Mouse (Mus musculus) neural tube, embryonic 15.5 days (tissue): ENCODE results near the gene Irak1. TPM values are rescaled to one million over a fixed set of nuclear protein-coding genes. Genes with fewer than 3 reads are reported as not detected.
A peak's percentile ranks its signal among the peaks of the same experiment; 100 is the strongest.

Experiments
- ATAC-seq: fragments of 200-750 bp; cut with Nextera tagmentation; 2 replicates; pipeline ENCODE4 v1.8.0; 2017; ENCODE audit warnings: mild to moderate bottlenecking, moderate TSS enrichment, moderate library complexity; ENCODE audit not compliant: low FRiP score
- H3K27ac ChIP-seq: fragments of 300-500 bp; sonication (generic); replicated peaks from 2 replicates; pipeline ENCODE4 v1.5.1; 2015; ENCODE audit warnings: mild to moderate bottlenecking, inconsistent platforms
- H3K27me3 ChIP-seq: fragments of 300-500 bp; sonication (generic); replicated peaks from 2 replicates; pipeline ENCODE4 v1.6.1; 2015; ENCODE audit warnings: inconsistent platforms
- H3K36me3 ChIP-seq: fragments of 300-500 bp; sonication (generic); 2 replicates; pipeline ENCODE4 v1.6.1; 2015; ENCODE audit warnings: inconsistent platforms
- H3K4me1 ChIP-seq: fragments of 300-500 bp; sonication (generic); 2 replicates; pipeline ENCODE4 v1.6.1; 2015; ENCODE audit warnings: inconsistent platforms
- H3K4me2 ChIP-seq: fragments of 300-500 bp; sonication (generic); 2 replicates; pipeline ENCODE4 v1.6.1; 2015; ENCODE audit warnings: inconsistent platforms, mild to moderate bottlenecking, moderate library complexity
- H3K4me3 ChIP-seq: fragments of 300-500 bp; sonication (generic); replicated peaks from 2 replicates; pipeline ENCODE4 v1.5.1; 2015; ENCODE audit warnings: mild to moderate bottlenecking, inconsistent platforms
- H3K9ac ChIP-seq: fragments of 300-500 bp; sonication (generic); replicated peaks from 2 replicates; pipeline ENCODE4 v1.6.1; 2015; ENCODE audit warnings: mild to moderate bottlenecking, inconsistent platforms
- H3K9me3 ChIP-seq: fragments of 300-500 bp; sonication (generic); replicated peaks from 2 replicates; pipeline ENCODE4 v1.6.1; 2016; ENCODE audit warnings: inconsistent platforms
- WGBS: fragments of 180-500 bp; shearing (Covaris S2); methylation state at CpG from one replicate; pipeline ENCODE4 v1.1.7; 2015; ENCODE audit warnings: mixed read lengths; 5-methylcytosine and 5-hydroxymethylcytosine counted together
- polyA plus RNA-seq: library from polyadenylated mRNA; unstranded; fragments of >200 nt; fragmentation: Nextera tagmentation; extraction: Ambion mirVana; gene quantifications from 2 replicates; pipeline ENCODE4 v1.2.1, GENCODE M21; 2015

The Irak1 gene
- polyA plus RNA-seq, 1 experiment from 2014 or later: 42.3 TPM

DNA sequence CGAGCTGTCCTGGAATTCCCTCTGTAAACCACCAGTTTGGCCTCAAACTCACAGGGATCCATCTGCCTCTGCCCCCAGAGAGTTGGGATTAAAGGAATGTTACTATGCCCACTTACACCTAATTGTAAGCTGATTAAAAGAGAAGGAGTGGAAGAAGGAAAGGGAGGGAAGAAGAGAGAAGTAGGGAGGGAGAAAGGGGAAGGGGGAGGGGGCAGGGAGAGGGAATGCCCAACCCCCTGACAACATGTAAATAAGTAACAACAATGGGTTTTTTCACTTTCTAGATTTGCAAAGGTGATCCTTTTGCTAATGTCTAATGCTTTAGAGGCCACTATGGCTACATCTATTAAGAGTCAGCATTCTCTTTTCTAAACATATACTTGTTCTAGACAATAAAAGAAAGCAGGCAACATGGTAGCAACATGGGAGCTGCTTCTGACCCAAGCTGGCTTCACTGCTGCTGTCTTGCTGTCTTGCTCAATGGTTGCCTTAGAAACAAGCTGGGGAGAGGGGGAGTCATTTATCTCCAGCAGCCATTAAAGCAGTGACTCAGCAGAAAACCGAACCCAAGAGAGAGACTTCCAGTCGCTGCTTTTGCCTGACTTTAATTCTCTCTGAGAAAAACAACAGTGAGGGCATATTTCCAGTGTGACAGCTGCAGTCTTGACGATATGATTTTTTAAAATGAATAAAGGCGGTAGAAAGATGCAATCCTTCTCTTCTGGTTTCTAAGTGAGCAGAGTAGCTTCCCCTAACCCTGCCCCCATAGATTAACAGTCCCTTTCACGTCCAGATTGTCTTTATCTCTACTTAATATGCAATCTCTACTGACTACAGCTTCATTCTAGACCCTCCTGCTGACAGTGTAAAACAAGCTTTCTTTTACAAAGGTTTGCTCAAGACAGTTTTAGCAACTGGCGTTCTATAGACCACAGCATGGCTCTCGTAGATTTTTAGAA is 24.5 kb downstream of the Irak1 start:
- Histone ChIP-seq H3K9me3 (no peaks in the 10 kb centered on the region), H3K4me2 (peak overlapping the region; percentile 35), H3K9ac (no peak overlapping the region), H3K4me1 (peaks cover 6% of the 10 kb centered on the region; the same call in 1 of the 2 replicates), H3K36me3 (no peaks in the 10 kb centered on the region), H3K27ac (peak overlapping the region; percentile 78), H3K27me3 (no peaks in the 10 kb centered on the region), H3K4me3 (no peak overlapping the region)
- WGBS: 19% methylated on average over 8 of the region's 8 CpGs
- ATAC-seq: peak; percentile 93

- Histone ChIP-seq H3K27ac (no peak overlapping the region), H3K4me3 (no peak overlapping the region), H3K36me3 (no peaks in the 10 kb centered on the region), H3K4me2 (no peak overlapping the region), H3K27me3 (no peaks in the 10 kb centered on the region), H3K9ac (no peak overlapping the region), H3K9me3 (no peaks in the 10 kb centered on the region), H3K4me1 (no peaks in the 10 kb centered on the region)
- WGBS: 70% methylated on average over 1 of the region's 1 CpGs
- no peak for ATAC-seq
Measured at GRCm38 (mm10) chrX:73977783-73978182, 45.9 kb downstream of the Irak1 start.

- H3K36me3 ChIP-seq: no peaks in the 10 kb centered on the region
- H3K9ac ChIP-seq: no peak overlapping the region
- no peaks in the 10 kb centered on the region for H3K4me1 ChIP-seq
- no peaks in the 10 kb centered on the region for H3K9me3 ChIP-seq
- H3K4me3 ChIP-seq: no peak overlapping the region
- ATAC-seq: no peak
- no peak overlapping the region for H3K27ac ChIP-seq
- no peaks in the 10 kb centered on the region for H3K27me3 ChIP-seq
- H3K4me2 ChIP-seq: no peak overlapping the region
- WGBS: 98% methylated on average over 2 of the region's 2 CpGs
Measured at GRCm38 (mm10) chrX:73976283-73976682, 47.4 kb downstream of the Irak1 start.

- WGBS: 75% methylated on average over 4 of the region's 4 CpGs
- Histone ChIP-seq H3K27me3 (no peaks in the 10 kb centered on the region), H3K4me3 (no peak overlapping the region), H3K27ac (no peak overlapping the region), H3K9me3 (no peaks in the 10 kb centered on the region), H3K36me3 (no peaks in the 10 kb centered on the region), H3K4me2 (no peak overlapping the region), H3K9ac (no peak overlapping the region), H3K4me1 (no peaks in the 10 kb centered on the region)
- ATAC-seq: no peak
Measured at GRCm38 (mm10) chrX:73972774-73973173, 50.9 kb downstream of the Irak1 start.

GRCm38 (mm10) chrX:73970781-73971180 is 52.9 kb downstream of the Irak1 start:
- Histone ChIP-seq H3K36me3 (no peaks in the 10 kb centered on the region), H3K27ac (no peak overlapping the region), H3K4me1 (no peaks in the 10 kb centered on the region), H3K27me3 (no peaks in the 10 kb centered on the region), H3K4me3 (no peak overlapping the region), H3K9ac (no peak overlapping the region), H3K4me2 (no peak overlapping the region), H3K9me3 (no peaks in the 10 kb centered on the region)
- ATAC-seq: no peak

- no peaks in the 10 kb centered on the region for H3K9me3 ChIP-seq
- H3K27me3 ChIP-seq: no peaks in the 10 kb centered on the region
- no peak overlapping the region for H3K9ac ChIP-seq
- no peak overlapping the region for H3K27ac ChIP-seq
- 96% methylated on average over 2 of the region's 2 CpGs for WGBS
- no peak overlapping the region for H3K4me3 ChIP-seq
- H3K4me1 ChIP-seq: peaks cover under 1% of the 10 kb centered on the region; the same call in 1 of the 2 replicates
- no peak overlapping the region for H3K4me2 ChIP-seq
- H3K36me3 ChIP-seq: no peaks in the 10 kb centered on the region
- ATAC-seq: no peak
Measured at GRCm38 (mm10) chrX:73969729-73970128, 54.0 kb downstream of the Irak1 start.

DNA sequence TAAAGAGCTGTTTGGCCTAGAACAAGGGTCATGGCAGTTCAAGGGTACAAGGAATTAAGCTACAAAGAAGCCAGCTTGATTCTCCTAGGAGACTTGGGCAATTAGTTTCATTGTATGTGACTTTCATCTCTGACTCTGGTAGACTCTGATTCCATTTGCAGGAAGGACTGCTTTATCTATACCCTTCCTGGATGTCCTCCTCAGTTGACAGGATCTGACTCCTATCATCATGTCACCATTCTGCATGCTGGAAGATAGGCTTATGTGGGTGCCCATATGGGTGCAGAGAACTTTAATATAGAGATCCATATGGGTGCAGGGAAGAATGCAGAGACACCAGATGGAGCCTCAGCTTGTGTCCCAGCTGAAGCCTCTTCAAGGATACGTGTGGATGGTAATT is 54.6 kb downstream of the Irak1 start:
- Histone ChIP-seq H3K27me3 (no peaks in the 10 kb centered on the region), H3K9me3 (no peaks in the 10 kb centered on the region), H3K27ac (0 out of 2 replicates have a peak overlapping the region, but pooled peaks have one; percentile 28), H3K4me1 (peaks cover 6% of the 10 kb centered on the region), H3K9ac (no peak overlapping the region), H3K36me3 (no peaks in the 10 kb centered on the region), H3K4me2 (no peak overlapping the region), H3K4me3 (no peak overlapping the region)
- no peak for ATAC-seq
- 85% methylated on average over 1 of the region's 1 CpGs for WGBS

DNA sequence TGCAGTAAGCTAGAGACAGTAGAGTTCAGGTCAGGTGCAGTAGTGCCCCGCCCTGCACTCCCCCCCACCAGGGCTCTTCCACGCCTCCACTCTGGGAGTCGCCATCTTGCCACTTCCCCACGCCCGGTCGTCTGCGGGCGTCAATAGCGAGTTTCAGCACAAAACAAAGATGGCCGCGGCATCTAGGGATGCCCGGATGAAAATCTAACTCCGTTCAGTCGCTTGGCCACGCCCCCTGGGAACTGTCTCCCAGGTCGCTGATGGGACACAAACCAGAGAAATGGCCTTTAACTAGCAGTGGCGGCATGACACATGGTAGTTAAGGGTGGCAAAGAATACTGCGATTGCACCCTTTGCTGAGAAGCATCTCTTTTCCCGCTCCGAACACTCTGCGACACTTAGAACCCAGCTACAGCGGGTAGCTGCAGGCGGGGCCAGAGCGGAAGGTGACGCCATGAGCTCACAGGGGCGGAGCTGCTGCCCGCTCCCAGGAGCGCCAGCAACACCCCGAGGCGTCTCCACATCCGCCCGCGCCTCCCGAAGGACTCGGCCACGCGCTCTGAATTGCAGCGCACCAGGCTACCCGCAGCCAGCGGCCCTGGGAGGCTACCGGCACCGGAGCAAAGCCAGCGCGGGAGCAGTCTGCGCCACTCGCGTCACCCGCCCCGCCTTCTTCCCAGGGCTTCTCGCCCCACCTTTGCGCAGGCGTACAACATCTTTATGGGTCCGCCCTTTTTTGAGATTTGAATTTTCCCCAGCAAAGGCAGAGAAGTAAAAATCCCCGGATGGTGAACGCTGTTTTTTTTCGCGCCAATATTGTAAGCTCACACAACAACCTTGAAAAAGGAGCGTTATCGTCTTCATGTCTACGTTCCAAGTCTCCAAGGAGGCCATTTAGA is 56.3 kb downstream of the Irak1 start:
- whole genome bisulfite sequencing: 15% methylated on average over 60 of the region's 60 CpGs
- Histone ChIP-seq H3K4me2 (peak overlapping the region; percentile 61), H3K27me3 (no peaks in the 10 kb centered on the region), H3K4me1 (peaks cover 23% of the 10 kb centered on the region), H3K36me3 (no peaks in the 10 kb centered on the region), H3K4me3 (peak overlapping the region; percentile 65), H3K27ac (peak overlapping the region; percentile 98), H3K9ac (peak overlapping the region; percentile 62), H3K9me3 (no peaks in the 10 kb centered on the region)
- ATAC-seq: peak; percentile 90

- peaks cover 29% of the 10 kb centered on the region for H3K4me1 ChIP-seq
- peak within 1 kb of the TSS; percentile 65 for H3K4me3 ChIP-seq
- peak within 1 kb of the TSS; percentile 98 for H3K27ac ChIP-seq
- WGBS: 19% methylated on average over 55 of the region's 58 CpGs
- no peaks in the 10 kb centered on the region for H3K36me3 ChIP-seq
- H3K9ac ChIP-seq: peak within 1 kb of the TSS; percentile 62
- H3K27me3 ChIP-seq: no peaks in the 10 kb centered on the region
- no peaks in the 10 kb centered on the region for H3K9me3 ChIP-seq
- peak; percentile 83 for ATAC-seq
- peak within 1 kb of the TSS; percentile 61 for H3K4me2 ChIP-seq
Measured at GRCm38 (mm10) chrX:73966248-73967176, 57.2 kb downstream of the Irak1 start, which contains the start of gene Hcfc1. Gene Hcfc1, minus strand, starts transcription at chrX:73966357.

DNA sequence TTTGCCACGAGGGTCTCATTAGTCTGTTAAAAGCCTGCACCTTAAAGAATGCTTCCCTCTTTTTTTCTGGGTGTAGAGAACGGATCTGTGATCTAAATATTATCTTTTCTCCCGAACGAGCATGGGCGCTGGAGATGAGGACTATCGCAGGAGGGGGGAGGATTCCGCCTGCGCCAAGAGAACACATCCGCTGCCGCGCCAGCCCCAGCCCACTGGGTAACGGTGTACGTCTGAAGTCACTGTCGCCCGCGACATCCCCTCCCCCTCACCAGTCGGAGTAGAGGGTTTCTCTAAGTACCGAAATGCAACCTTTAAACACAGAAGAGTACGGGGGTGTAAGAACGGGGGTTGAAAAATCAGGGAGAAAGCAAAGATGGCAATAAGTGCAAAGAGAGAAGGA is 58.4 kb downstream of the Irak1 start:
- ATAC-seq: no peak
- H3K4me2 ChIP-seq: peak overlapping the region; percentile 61
- peaks cover 29% of the 10 kb centered on the region for H3K4me1 ChIP-seq
- H3K27me3 ChIP-seq: no peaks in the 10 kb centered on the region
- H3K9me3 ChIP-seq: no peaks in the 10 kb centered on the region
- peak overlapping the region; percentile 98 for H3K27ac ChIP-seq
- 18% methylated on average over 20 of the region's 20 CpGs for WGBS
- peak overlapping the region; percentile 65 for H3K4me3 ChIP-seq
- H3K36me3 ChIP-seq: no peaks in the 10 kb centered on the region
- H3K9ac ChIP-seq: peak overlapping the region; percentile 62

DNA sequence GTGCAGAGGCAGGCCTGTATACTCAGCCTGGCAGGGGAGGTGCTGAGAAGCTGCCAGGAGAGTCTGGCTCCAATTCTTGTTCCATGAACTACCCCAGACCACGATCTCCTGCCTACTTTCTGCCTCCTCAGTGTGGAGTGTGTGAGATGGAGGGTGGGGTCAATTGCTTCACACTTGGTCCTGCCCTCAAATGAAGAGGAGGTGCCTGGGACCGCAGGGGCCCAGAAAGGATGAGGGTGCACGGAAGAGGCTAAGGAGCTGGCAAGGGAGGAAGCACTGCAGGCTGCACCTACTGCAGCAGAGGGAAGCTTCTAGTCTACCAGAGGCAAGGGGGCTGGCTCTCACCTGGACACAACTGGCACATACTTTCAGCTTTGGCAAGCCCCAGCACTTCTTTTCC is 59.4 kb downstream of the Irak1 start:
- Histone ChIP-seq H3K4me3 (peak overlapping the region; percentile 65), H3K36me3 (peaks cover 3% of the 10 kb centered on the region; the same call in 1 of the 2 replicates), H3K9me3 (no peaks in the 10 kb centered on the region), H3K27ac (no peak overlapping the region), H3K9ac (peak overlapping the region; percentile 62), H3K4me2 (peak overlapping the region; percentile 61), H3K27me3 (no peaks in the 10 kb centered on the region), H3K4me1 (peaks cover 29% of the 10 kb centered on the region)
- no peak for ATAC-seq
- 50% methylated on average over 3 of the region's 3 CpGs for WGBS
